Mouse (Mus musculus) cerebellum, adult 18-20 months (tissue): ENCODE results near the gene Sptlc3.

Source experiments
- DNase-seq, 2 experiments: peaks; one replicate each; pipeline ENCODE4 v3.0.0; 2021

The Sptlc3 gene

DNA sequence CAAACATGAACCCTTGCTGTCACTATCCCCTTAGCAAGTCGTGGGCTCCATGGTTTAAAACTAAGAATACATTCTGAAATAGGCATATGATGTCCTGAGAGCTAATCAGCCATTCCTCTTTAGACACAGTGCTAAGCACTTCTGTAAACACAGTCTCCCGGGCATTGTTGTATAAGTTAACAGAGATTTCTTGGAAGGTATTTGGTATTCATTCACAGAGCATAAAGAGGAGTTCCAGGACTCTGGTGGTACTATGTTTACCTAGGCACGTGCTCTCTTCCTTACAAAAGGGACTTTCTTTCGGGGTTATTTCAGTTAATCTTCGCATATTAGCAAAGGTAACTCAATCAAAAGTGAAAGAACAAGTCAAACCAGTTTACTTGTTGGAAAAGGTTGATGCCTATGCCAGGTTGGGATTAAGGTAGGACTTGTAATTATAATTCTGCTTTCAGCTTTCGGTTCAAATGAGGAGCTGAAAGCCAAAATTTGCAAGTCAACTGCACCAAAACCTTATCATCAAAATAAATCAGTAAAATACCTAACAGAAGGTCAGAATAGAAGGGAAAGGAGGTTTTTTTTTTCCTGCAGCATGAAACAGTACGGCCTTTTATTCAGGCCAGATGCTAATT, 148.2 kb downstream of the Sptlc3 start:
- DNase-seq = no peak

DNA sequence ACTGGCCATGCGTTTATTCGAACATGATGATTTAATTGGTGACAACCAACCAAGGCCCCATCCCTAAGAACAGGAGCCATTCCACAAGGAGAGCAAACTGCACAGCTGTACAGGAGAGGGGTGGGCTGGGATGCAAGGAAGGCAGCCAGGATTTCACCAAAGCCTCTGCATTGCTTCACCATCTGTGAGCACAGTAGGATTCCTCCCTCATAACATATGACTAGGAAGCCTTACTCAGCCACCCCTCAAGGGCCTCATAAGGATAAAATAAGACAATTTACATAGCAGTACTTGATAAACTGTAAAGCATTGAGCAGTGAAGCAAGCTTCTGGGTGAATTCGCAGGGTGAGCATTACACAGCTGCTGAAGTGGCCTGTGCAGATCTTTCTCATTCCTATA, 155.8 kb downstream of the Sptlc3 start:
- no peak for DNase-seq

DNA sequence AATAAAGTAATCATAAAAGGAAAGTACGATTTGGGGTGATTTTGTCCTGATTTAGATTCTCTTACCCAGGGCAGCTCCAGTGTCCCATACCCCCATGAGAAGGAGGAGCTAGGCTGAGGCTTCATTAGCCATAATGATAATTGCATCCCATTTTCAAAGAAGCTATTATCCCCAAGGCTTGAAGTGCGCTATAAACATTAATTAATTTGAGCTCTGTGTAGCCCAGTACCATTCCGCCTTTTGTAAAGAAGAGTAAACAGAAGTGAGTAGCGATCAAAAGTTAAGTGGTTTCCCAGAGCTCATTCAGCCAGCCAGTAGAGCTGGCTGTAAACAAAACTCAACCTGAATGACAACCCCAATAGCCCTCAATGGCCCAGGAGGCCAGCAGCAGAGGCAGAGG, 163.0 kb downstream of the Sptlc3 start:
- DNase-seq = no peak

DNA sequence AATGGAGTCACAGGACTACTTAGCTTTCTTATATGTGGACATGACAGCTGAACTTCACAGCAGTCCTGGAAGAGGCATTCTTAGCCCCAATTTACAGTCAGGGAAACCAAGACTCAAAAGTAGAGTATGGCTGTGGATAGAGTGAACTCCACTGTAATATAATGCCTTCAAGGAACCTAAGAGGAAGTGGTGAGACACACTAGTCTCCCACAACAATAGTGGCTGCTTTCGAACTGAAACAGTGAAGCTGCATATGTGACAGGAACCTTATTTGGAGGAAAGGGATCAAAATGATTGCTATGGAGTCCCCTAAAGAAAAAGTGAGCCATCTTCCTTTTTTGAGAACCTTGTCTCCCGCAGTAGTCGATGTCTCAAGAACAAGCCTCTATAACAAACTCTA, 178.1 kb downstream of the Sptlc3 start:
- no peak for DNase-seq

DNA sequence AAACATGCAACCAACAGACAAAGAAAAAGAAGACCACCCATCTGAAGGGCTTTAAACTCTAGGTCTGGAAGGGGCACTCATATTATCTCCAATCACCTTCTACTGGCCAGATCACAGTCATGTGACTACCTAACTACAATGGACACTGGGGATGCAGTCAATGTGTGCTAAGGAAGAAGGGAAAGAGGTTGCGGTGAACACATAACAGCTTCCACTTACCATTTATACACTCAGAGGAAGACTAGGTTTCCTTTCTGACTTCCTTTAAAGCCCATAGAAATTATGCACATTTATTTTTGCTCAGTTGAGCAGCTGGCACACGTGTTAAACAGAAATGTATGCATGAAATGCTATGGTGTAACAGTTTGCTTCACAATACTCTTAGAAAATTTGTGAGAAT, 178.7 kb downstream of the Sptlc3 start:
- no peak for DNase-seq

DNA sequence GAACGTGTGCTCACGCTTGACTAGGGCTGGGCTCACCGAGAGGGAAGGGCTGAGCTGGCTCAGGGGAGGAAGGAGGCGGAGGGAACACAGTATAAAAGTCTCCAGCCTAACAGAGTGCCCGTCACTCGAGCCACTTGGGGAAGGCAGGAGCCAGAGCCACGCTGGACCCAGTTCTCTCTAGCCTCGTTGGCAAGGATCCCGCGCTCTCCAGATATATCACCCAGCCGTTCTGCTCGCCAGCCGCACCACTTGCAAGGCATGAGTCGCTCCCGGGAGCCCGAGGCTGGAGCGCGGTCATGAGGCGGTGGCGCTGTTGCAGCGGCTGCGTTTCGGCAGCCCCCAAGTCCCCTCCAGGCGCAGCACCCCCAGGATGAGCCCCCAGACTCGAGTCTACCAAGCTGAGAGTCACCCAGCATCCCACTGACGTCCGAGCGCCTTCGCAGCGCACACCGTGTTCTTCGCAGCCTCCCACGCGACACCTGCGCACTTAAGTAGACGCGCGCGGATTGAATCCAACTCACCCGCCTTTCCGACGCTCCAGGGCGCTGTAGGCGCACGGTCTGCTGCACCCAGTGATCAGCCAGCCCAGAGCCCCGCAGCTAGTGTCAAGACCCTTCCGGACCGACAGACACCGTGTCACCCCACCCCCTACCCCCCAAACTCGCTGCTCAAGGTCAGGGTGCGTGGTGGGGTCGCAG, 183.5 kb downstream of the Sptlc3 start:
- peak; percentile 79 to 83 for DNase-seq

DNA sequence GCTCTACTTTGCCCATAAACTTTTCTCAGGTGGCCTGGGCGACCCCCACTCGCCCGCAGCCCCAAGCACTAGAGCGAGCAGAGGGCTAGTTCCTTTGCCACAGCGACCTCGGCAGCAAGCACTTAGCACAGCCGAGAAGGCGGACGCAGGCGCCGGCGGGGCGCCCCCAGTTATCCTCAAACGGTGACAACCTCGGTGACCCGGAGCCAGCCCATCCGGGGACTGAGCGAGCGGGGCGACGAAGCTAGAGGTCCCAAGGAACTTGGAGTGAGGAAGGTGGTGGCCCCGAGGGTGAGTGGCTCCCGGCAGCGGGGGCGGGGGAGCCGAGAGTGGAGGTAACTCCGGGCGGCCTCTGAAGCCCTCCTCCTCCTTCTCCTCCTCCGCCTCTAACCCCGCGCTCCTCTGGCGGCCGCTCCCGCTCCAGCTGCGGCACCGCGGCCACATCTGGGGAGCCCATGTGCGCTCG, 184.1 kb downstream of the Sptlc3 start, which contains the start of gene Ism1:
Ism1 (plus strand) TSS at position 370 of the 466 bp plus-strand sequence.
- DNase-seq = peak; percentile 56 to 67

DNA sequence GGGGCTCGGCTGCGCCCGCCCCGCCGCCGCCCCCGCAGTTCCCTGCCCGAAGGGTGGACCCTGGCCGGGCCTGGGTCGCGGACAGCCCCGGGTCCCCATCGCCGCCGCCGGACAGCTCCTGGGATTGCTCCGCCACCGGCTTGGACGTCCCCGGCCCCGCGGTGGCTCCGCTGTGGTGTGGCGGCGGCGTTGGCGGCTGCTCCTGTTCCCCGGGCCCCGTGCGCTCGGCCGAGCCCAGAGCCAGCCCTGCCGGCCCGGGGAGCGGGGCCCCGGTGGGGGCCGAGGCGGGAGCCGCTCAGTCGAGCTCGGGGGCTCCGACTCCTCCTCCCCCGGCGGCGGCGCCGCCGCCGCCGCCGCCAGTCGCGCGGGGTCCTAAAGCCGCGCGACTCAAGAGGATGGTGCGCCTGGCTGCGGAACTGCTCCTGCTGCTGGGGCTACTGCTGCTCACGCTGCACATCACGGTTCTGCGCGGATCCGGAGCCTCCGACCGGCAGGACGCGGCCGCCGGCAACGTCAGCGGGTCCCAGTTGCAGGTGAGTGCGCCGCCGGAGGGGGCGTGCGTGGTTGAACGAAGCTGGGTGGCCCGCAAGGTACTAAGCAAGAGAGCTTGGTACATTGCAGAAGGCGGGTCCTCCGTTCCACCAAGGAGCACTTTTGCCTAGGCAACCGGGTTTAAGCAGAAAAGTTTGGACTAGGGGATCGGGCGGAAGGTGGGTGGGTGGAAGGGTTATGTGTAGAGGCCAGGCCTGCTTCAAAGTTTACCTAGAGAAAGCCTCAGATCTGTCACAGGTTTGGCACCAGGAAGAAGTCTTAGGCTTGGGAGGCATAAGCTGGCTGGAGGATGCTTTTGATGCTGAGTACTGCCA, 184.8 kb downstream of the Sptlc3 start:
- peak; percentile 68 to 76 for DNase-seq

DNA sequence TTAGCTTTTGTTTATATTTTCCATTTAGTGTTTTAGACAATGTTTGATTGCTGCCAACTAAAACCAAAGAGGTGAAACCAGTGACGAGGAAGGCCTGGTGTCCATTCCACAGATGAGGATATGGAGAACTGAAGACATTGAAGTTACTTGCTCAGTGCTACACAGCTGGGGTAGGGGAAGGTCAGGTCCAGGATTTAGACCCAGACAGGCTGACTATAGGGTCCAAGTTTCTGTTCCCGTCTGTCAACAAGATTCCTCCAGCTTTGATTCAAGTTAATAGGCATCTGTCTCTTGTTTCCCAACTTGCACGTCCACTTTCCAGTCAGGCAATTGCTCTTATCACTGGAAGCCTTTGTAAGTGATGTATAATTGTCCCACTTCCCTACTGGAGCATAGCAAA, 188.8 kb downstream of the Sptlc3 start:
- DNase-seq = no peak
